Mouse (Mus musculus) left cerebral cortex, postnatal 10 days (tissue): Measurements from ENCODE around the gene Syf2. TPM values are rescaled to one million over a fixed set of nuclear protein-coding genes. Genes with fewer than 3 reads are reported as not detected.

Experiments used
- DNase-seq, 2 experiments: peaks; one replicate each; pipeline ENCODE4 v3.0.0; 2021 to 2022; ENCODE audit warnings: low spot score in 2 of 2, mixed read lengths in 1 of 2; ENCODE audit errors: extremely low spot score in 1 of 2
- intact Hi-C: fragments of 180-260 bp; cut with DNase I; formaldehyde crosslinking; loops from one replicate; pipeline ENCODE4 v1.15.1; 2025
- total RNA-seq, 2 experiments: library from RNA; stranded (reverse); gene quantifications; 2 replicates each; pipeline ENCODE4 v1.2.3; 2021

Gene Syf2
- total RNA-seq, 2 experiments from 2014 or later = 34.5 to 39.6 TPM

DNA sequence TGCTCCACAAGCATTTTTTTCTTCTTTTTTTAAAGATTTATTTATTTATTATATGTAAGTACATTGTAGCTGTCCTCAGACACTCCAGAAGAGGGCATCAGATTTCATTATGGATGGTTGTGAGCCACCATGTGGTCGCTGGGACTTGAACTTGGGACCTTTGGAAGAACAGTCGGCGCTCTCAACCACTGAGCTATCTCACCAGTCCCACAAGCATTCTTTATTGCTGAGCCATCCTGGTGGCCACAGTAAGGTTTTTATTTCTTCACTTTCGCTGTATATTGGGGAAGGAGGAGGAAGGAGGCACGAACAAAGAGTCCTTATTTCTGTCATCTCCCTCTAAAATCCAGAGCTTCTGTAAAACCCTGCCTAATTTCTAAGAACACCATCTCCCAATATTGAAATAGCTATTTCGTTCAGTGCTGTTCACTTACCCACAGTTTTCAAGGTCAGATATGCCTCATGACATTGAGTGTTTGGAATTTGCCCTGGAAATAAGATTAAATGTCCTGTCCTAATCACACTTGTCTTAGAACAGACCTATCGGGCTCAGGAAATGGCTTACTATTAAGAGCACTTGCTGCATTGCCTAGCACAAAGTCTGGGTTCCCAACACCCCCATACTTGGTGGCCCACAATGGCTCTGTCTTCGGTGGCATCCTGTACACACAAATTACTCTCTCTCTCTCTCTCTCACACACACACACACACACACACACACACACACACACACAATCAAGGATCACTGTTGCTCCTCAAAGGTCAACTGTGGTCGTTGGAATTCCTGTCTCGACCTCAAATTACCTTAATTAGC is 8.4 kb upstream of the Syf2 start:
- intact Hi-C loops = no loop called here
- DNase-seq = no peak

DNA sequence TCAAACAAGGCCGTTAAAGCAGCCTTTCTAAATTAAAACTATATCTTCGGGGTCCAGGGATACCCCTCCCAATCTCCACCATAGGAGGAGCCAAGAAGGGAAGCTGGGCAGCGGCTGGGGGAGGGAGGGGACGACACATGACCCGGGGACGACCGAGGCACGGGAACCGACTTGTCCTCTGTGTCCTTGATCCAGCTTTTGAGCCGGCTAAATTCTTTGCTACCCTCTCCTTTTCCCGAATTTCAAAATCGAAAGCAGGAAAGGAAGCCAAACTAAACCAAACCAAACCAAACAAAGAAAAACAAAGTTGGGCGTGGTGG is 7.8 kb upstream of the Syf2 start:
- peak; percentile 63 to 86 for DNase-seq
- intact Hi-C loops = no loop called here

DNA sequence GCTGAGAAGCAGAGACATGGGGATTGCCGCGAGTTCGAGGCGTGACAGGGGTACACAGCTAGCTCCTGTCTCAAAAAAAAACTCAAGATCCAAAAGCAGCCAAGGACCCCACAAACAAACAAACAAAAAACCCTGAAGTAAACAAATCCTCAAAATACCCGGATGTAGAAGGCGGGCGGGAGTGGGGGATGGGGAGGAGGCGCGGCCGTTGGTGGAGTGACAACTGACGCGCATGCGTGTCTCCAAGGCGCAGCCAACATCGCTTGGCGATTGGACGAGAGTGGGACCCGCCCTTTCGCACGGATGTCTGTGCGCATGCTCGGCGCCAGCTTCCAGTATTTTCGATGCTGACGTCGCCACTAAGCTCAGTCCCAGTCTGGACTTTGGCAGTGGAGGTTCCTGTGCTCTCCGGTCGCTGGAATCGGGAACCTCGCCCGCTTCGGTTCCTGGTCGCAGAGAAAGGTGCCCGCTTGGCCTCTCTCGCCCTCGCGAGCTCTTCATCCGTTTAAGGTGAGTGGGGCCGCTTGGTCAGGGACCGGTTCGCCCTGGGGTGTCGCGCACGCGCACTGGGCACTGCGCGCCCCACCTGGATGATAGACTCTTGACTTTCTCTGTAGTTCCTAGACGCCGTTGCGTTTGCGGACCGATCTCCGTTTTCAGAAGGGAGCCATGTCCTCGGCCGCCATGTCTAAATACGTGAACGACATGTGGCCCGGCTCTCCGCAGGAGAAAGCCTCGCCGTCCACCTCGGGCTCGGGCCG is 7.3 kb upstream of the Syf2 start, which contains the start of gene Rsrp1:
Gene Rsrp1 (plus strand): TSS at position 335 of the 761 bp plus-strand sequence.
- peak; percentile 99 for DNase-seq
- intact Hi-C loops = no loop called here

DNA sequence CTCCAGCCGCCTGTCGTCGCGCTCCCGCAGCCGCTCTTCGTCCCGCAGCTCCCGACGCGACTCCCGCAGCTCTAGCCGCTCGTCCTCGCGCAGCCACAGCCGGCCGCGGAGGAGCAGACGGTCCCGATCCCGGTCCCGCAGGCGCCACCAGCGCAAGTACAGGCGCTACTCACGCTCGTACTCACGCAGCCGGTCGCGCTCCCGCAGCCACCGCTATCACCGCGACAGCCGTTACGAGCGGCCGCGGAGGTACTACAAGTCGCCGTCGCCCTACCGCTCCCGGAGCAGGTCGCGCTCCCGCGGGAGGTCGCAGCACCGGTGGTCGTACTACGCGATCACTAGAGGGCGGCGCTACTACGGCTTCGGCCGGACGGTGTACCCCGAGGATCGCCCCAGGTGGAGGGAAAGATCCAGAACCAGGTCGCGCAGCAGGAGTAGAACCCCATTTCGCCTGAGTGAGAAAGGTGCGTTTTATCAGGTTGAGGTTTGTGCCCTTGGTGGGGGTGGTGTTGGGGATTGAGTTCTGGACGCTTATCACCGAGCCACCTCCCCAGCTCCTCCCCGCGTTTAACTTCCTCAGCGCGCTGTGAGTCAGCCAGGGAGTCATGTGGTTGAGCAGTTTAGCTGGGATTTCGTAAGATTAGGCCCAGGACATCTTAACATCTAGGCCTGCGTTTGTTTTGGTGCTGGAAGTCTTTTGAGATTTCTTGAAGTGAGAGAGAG is 6.5 kb upstream of the Syf2 start:
- intact Hi-C loops = no loop called here
- peak in 1 of 2 experiments; percentile 71 for DNase-seq

DNA sequence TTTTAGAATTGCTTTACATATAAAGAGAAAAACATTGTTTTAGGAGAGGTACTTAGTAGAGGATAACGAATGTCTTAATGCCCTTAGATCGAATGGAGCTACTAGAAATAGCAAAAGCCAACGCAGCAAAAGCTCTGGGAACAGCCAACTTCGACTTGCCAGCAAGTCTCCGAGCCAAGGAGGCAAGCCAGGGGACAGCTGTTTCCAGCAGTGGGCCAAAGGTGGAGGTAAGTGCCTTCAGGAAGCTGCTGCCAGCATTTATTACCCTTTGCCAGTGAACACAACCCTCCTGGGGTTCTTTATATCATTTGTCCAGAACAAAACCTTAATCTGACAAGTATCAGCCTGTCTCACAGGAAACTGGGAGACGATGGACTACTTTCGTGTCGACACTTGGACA is 5.5 kb upstream of the Syf2 start:
- no peak for DNase-seq
- intact Hi-C loops = no loop called here

DNA sequence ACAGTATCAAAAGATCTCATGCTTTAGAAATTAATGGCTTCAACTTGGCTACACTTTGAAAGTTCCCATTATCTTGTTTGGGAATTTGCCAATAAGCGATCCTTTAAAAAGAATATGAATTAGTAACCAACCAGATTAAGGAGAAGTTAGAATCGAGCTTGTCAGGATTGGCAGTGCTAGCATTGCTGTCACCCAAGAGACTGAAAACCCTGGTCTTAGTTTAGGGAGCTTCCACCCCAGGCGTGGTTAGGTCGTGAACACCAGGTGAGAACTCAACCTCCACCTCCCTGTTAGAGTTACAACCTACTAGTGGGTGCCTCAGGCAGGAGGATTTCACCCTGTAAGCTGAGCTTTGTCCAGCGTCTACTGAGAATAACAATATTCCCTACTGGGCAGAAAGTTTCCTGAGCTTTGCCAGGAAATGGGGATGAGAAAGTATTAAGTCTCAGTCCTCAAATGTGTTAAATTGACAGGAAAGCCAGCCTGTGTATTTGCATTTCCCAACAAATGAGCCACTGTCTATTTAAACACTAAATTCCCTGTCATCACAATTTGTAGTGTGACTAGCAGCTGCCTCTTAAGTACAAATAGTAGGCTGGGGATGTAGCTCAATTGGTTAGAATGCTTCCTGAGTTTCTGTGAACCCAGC is 2.8 kb upstream of the Syf2 start:
- DNase-seq = no peak
- intact Hi-C loops = no loop called here

DNA sequence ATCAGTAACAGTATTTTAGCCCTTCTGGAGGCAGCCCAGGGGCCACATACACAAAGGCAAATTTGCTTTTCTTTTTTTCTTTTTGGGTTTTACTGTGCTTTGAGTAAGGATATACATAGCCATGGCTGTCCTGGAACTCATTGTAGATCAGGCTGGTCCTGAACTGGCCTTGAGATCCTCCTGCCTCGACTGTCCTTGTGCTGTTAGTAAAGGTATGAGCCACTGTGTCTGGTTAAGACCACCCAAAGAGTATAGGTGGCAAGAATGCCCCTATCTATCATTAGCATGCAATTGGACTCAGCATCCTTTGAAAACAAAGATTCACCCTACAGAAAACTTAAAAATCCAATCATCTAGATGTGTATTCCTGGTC is 2.2 kb upstream of the Syf2 start:
- intact Hi-C loops = no loop called here
- DNase-seq = no peak

DNA sequence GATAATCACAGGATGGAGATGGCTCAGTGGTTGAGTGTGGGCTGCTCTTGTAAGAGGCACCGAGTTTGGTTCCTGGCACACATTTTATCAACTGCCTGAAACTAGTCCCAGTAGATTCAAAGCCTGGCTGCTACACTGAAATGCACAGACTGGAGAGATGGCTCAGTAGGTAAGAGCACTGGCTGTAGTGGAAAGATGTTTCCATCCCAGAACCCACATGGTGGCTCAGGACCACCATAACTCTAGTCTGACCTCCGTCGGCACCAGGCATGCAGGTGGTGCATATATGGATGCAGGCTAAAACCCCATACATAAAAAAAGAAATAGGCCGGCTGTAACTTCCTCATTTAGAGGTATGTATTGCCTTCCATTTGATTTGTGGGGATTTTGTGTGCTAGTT is 1.2 kb upstream of the Syf2 start:
- no peak for DNase-seq
- intact Hi-C loops = no loop called here

DNA sequence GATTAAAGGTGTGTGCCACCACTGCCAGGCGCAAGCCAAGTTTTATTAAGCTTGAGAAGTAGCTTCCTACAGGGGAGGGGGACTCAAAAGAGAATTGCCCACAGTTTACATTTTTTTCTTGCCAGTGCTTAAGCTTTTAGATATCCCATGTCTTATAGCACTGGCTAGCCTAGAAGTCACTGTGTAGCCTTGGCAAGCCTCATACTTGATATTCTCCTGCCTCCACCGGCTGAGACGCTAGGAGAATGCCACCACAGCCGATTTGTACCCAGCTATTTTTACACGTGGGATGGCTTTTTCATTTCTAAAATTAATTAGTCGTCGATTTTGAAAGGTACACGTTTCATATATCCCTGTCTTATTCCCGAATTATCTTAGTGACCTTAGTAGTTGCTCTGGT is 508 bp upstream of the Syf2 start:
- DNase-seq = no peak
- intact Hi-C loops = loop anchor here (5.0 kb wide), 1 partner anchor 402 kb away; no protein-coding TSS in a partner anchor

DNA sequence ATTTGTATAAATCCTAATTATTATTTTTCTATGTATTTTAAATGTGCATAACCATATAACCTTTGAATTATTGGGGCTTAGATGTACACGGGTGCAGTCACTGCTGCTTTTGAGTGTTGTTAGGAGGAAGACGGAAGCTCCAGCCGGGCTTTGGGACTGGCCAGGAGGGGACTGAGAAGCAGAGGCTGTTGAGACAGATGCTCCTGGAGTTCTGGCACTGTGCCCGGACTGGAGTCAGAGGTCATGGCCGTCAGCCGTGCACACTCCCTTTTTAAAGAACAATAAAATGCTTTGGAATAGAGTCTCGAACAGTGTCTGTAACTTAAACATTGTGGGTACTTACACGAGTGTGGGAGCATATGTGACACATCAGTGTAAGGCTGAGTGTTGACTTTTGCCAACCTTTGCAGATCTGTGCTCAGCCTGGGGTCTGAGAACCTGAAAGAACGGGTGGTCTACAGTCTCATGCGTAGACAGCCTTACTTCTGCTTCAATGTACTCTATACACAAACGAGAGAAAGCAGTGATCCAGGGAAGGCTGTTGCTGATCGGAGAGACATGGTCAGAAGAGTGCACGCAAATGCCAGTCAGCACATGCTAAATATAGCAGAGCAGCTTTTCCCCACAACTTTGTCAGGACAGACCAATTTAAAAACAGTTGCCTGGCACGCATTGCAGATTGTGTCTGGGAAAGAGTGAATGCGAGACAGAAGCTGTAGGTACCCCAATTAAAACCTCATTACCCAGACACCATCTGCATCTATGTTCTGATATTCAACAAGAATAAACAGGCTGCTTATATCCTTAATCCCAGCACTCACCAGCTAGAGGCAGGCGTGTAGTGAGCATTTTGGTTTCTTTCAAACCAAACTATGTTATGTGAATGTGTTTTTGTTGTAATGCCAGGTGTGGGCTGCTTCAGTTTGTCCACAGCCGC is 6.8 kb downstream of the Syf2 start:
- peak in 1 of 2 experiments; percentile 59 for DNase-seq
- intact Hi-C loops = no loop called here

DNA sequence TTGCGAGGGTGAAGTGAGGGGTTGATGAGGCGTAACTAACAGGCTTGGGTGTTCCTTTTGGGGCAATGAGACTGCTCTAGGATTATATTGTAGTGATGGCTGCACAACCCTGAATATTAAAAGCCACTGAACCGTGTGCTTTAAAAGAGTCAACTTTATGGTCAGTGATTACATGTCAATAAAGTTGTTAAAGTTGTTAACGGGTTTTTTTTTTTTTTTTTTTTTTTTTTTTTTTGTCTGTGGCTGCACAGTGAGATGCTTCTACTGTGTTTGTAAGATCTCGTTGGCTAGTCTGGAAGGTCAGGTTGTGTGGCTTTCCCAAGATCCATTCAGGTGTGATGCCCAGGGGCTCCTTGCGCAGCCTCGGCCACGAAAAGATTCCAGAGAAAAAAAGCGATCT is 9.2 kb downstream of the Syf2 start:
- DNase-seq = no peak
- intact Hi-C loops = no loop called here

DNA sequence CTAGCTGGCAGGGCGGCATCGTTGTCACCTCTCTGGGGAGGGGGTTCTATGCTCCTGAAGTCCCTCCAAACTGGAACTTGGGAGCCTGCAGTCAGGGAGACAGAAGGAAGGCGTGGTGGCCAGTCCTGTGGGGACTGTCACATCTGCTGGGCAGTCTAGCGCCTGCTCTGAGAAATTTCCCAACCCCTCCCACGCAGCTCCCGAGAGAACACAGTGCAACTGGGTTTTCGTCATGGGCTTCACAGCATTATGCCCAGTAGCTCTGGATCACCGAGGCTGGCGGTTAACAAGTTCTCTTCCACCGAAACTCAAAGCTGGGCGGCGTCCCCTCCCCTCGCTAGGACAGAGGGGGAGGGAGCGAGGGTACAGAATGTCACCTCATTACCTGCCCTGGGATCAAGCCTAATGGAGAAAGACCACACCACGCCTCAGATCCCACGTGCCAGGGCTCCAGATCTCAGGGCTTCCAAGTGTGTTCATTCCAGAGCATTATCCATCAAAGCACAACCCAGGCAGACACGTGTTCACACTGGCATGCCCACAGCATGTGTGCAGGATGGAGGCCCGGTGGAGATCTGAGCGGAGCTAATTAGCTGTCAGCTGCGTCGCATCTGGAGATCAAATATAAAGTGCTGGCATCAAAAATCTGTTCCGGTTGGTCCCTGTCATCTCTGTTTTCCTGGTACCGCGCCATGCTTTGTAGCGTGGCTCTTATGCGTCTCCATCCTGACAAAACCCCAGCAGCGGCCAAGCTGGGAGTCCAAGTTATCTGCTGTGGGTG is 13.2 kb downstream of the Syf2 start:
- intact Hi-C loops = loop anchor here (2.0 kb wide), 1 partner anchor 263 kb away; no protein-coding TSS in a partner anchor
- peak in 1 of 2 experiments; percentile 55 for DNase-seq

DNA sequence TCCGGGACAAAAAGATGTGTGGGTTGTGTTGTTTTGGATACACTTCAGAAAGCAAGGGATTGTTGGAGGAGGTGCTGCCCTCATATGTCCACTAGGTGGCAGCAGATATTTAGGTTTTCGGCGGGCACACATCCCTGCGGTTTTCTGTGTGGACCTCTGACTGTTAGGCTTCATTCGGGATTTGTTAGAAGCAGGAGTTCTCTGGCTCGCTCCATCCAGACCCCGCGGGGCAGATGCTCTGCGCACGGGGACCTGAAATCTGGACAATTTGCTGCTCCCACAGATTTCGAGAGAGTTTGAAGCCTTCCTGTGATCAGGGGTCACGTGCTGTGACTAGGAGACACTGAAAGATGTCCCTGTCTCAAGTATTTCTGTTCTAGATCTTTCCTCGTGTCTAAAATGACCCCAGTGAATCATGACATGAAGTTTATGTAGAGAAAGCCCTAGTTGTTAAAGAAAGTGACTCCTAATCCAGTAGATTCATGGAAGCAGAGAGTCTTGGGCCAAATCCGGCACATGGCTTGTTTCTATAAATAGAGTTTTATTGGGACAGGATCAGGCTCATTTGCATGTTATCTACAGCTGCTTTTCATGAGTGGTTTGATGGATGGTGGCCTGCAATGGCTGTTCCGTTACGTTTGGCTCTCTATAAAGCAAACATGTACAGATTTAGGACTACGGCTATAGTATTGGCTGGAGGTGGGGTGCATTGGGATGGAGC is 15.5 kb downstream of the Syf2 start:
- intact Hi-C loops = loop anchor here (5.0 kb wide), 1 partner anchor 376 kb away; no protein-coding TSS in a partner anchor
- peak; percentile 73 to 76 for DNase-seq

DNA sequence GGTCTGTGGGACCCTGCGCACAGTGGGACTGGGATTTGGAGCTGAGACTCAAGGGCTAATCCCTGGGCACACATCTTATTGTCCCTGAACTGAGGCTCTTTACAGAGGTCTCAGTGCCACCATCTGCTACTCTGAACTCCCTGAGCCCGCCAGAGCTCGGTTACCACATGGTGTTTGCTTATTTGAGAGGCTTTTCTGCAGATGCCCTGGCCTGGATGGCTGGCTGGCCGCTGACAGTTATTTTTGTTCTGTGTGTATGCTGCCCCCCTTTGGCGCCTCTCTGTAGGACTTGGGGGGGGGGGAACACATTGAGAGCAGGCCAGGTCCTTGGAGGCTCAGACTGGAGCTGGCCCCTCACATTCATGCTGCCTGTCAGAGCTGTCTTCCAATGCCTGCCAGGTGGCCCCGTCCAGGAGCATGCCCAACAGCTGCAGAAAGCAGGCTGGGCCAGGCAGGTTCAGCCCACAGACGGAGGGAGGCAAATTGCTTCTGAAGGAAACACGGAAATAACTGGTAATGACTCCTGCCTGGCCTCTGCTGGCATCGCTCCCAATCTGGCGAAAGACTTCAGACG is 19.9 kb downstream of the Syf2 start:
- intact Hi-C loops = no loop called here
- peak in 1 of 2 experiments; percentile 47 for DNase-seq

DNA sequence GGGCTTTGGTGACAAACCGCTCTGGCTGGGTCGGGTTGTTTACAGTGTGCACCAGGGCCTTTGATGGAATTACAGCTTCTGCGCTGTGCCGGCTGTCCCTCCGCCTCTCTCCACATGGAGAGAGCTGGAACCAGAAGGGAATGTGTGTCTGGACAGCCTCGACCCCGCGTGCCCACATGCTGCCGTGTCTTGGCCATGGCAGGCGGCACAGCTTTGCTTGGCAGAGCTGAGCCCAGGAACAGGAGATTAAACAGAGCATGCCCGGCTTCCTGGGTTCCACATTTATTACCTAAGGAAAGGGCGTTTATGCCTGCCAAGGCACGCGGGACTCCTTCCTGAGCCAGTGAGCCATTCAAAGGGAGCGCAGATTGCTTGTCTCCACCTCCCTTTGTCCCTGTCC is 23.8 kb downstream of the Syf2 start:
- DNase-seq = no peak
- intact Hi-C loops = no loop called here

DNA sequence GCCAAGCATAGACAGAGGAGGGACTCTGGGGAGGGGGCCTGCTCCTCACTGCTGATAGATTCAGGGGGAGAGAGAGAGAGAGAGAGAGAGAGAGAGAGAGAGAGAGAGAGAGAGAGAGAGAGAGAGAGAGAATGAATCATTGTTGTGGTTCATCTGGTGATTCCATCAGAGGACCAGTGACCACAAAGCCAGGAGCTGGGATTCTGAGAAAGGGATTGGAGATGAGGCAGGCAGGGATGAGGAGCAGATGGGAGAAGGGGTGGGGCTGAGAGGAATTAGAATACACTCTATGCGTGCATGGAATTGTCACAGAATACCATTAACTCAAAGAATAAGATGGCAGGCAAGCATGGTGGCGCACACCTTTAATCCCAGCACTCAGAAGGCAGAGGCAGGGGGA is 24.5 kb downstream of the Syf2 start:
- intact Hi-C loops = no loop called here
- DNase-seq = no peak
